Mouse (Mus musculus): ENCODE measurements around the gene Thsd4. TPM values are rescaled to one million over a fixed set of nuclear protein-coding genes. Genes with fewer than 3 reads are reported as not detected.

The Thsd4 gene
- polyA plus RNA-seq, 1 experiment: 2.6 TPM

DNA sequence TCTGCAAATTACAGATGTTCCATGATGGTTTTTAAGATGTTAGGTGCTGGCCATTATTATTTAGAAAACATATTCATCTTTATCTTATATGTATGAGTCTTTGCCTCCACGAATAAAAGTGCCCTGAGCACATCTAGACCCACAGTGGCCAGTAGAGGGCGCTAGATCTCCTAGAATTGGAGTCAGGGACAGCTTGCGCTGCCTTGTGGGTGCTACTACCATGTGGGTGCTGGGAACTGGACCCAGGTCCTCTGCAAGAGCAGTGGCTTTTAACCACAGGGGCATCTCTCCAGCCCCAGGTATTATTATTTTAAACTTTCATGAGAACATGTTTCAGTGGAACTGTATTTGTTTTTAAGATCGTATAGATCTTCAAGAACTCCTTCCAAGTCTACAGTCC lies 469.4 kb downstream of the Thsd4 start:
- Histone ChIP-seq H3K27ac (ENCODE audit: insufficient read depth, low read length) (no peak overlapping the region), H3K4me1 (ENCODE audit: control insufficient read depth, insufficient read depth, low read length) (peaks cover 6% of the 10 kb centered on the region), H3K4me3 (ENCODE audit: insufficient read depth, low read length) (no peak overlapping the region)
- TF ChIP-seq POLR2A (IDR thresholded peaks at IDR 0.05; ENCODE audit: extremely low read depth, insufficient read depth, low read length): no peak
- TF ChIP-seq CTCF (IDR thresholded peaks at IDR 0.05; ENCODE audit: extremely low read depth, insufficient read depth, low read length): no peak

DNA sequence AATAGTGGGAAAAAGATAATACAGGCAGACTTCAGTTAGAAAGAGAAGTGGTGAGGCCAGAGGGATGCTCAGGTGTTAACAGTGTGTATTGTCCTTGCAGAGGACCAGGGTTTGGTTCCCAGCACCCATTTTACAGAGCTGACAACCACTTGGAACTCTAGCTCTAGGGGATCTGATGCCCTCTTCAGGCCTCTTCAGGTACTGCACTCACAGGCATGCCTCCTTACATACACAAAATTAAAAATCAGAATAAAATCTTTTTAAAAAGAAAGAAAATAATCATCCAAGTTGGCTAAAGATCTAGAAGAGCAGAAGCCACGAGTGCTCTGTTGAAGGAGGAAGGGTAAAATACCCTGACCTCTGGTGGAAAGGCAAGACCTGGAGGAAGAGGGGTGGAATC lies 478.7 kb downstream of the Thsd4 start:
- Histone ChIP-seq H3K4me3 (ENCODE audit: insufficient read depth, low read length) (no peak overlapping the region), H3K4me1 (ENCODE audit: control insufficient read depth, insufficient read depth, low read length) (no peaks in the 10 kb centered on the region), H3K27ac (ENCODE audit: insufficient read depth, low read length) (no peak overlapping the region)
- TF ChIP-seq CTCF (IDR thresholded peaks at IDR 0.05; ENCODE audit: extremely low read depth, insufficient read depth, low read length) (no peak), POLR2A (IDR thresholded peaks at IDR 0.05; ENCODE audit: extremely low read depth, insufficient read depth, low read length) (no peak)

DNA sequence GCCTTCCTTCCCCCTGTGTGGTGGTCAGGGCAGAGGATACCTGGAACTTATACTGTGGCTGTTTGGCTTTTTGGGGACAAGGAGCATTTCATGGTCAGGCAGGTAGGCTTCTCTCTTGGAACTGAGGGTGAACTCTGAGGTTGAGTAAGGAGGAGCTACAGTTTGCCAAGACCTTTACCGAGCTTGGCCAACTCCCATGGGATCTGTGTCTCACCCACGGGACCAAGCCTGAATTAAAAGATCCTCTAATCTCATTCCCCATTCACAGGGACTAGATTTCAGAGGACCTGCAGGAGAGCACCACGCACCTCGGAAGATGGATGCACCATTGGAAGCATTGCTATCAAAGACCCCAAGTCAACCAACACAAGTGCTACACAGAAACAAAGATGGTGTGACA lies 487.0 kb downstream of the Thsd4 start:
- TF ChIP-seq POLR2A (IDR thresholded peaks at IDR 0.05; ENCODE audit: extremely low read depth, insufficient read depth, low read length): no peak
- TF ChIP-seq CTCF (IDR thresholded peaks at IDR 0.05; ENCODE audit: extremely low read depth, insufficient read depth, low read length): no peak
- Histone ChIP-seq H3K27ac (ENCODE audit: insufficient read depth, low read length) (no peak overlapping the region), H3K4me1 (ENCODE audit: control insufficient read depth, insufficient read depth, low read length) (no peaks in the 10 kb centered on the region), H3K4me3 (ENCODE audit: insufficient read depth, low read length) (no peak overlapping the region)

DNA sequence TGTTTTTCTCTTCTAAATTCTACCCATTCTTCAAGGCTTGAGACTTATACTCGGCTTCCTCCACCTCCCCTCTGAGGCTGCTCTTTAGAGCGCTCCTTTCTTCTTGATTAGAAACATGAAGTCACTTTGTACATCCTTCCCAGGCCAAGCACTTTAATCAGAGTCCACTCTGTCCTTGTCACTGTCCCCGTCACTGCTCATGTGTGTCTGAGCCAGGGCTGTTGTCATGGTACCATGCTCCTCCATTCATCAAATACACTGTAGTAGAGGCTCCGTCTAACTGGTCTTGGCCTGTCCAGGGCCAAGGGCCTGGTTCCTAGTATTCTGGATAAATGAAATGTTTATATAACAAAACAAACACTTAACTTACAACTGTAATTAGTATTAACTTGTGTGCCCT lies 494.6 kb downstream of the Thsd4 start:
- Histone ChIP-seq H3K4me1 (ENCODE audit: control insufficient read depth, insufficient read depth, low read length) (no peaks in the 10 kb centered on the region), H3K27ac (ENCODE audit: insufficient read depth, low read length) (no peak overlapping the region), H3K4me3 (ENCODE audit: insufficient read depth, low read length) (no peak overlapping the region)
- no peak for TF ChIP-seq CTCF (IDR thresholded peaks at IDR 0.05; ENCODE audit: extremely low read depth, insufficient read depth, low read length)
- TF ChIP-seq POLR2A (IDR thresholded peaks at IDR 0.05; ENCODE audit: extremely low read depth, insufficient read depth, low read length): no peak

DNA sequence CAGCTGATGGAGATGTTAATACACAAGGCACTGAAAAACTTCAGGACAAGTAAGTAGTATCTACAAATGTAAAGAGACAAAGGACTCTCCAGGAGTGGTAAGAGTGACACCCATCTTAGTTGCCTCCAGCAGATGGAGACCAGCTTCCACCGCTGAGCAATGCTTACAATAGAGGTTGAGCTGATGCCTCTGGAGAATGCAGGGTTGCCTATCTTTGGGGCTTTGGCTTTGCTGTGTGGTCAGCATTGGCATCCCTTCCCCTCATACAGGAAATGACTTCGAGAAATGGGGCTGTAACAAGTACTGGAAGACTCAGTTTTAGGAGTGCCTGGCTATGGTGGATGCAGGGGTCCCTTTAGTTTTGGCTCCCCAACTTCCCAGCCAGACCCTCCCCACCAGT lies 495.1 kb downstream of the Thsd4 start:
- H3K4me3 ChIP-seq (ENCODE audit: insufficient read depth, low read length): no peak overlapping the region
- H3K27ac ChIP-seq (ENCODE audit: insufficient read depth, low read length): no peak overlapping the region
- no peaks in the 10 kb centered on the region for H3K4me1 ChIP-seq (ENCODE audit: control insufficient read depth, insufficient read depth, low read length)
- no peak for TF ChIP-seq CTCF (IDR thresholded peaks at IDR 0.05; ENCODE audit: extremely low read depth, insufficient read depth, low read length)
- no peak for TF ChIP-seq POLR2A (IDR thresholded peaks at IDR 0.05; ENCODE audit: extremely low read depth, insufficient read depth, low read length)

DNA sequence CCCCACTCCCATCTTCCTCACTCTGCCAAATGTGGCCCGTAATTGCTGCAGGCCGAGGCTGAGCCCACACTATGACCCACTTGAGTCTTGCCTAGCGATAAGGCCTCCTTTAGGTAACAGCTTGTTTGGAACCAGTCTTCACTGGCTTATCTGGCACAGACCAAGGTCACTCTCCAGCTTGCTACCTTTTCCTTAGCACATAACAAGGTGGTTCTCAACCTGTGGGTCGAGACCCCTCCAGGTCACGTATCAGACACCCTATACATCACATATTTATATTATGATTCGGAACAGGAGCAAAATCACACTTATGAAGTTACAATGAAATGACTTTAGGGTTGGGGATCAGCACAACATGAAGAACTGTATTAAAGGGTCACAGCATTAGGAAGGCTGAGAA lies 495.9 kb downstream of the Thsd4 start:
- Histone ChIP-seq H3K4me3 (ENCODE audit: insufficient read depth, low read length) (no peak overlapping the region), H3K27ac (ENCODE audit: insufficient read depth, low read length) (no peak overlapping the region), H3K4me1 (ENCODE audit: control insufficient read depth, insufficient read depth, low read length) (no peaks in the 10 kb centered on the region)
- TF ChIP-seq CTCF (IDR thresholded peaks at IDR 0.05; ENCODE audit: extremely low read depth, insufficient read depth, low read length) (no peak), POLR2A (IDR thresholded peaks at IDR 0.05; ENCODE audit: extremely low read depth, insufficient read depth, low read length) (no peak)

DNA sequence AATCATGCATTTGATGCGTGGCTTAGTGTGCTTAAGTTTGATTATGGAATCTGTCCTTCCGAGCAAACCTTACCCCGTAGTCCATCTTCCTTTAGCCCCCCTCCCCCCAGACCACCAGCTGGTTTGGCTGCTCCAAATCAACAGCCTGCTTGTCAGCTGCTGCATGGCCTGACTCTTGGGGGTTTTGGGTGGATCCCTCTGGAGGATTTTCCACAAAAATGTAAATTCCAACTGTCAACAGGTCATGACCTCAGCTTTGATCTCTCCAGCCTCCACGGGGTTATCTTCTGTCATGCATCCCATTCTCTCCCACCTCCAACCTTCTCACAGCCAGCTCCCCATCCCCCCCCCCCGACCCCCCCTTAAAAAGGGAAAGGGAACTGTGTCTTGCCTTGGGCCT lies 496.9 kb downstream of the Thsd4 start:
- H3K4me3 ChIP-seq (ENCODE audit: insufficient read depth, low read length): no peak overlapping the region
- no peaks in the 10 kb centered on the region for H3K4me1 ChIP-seq (ENCODE audit: control insufficient read depth, insufficient read depth, low read length)
- no peak overlapping the region for H3K27ac ChIP-seq (ENCODE audit: insufficient read depth, low read length)
- TF ChIP-seq CTCF (IDR thresholded peaks at IDR 0.05; ENCODE audit: extremely low read depth, insufficient read depth, low read length): no peak
- TF ChIP-seq POLR2A (IDR thresholded peaks at IDR 0.05; ENCODE audit: extremely low read depth, insufficient read depth, low read length): no peak

DNA sequence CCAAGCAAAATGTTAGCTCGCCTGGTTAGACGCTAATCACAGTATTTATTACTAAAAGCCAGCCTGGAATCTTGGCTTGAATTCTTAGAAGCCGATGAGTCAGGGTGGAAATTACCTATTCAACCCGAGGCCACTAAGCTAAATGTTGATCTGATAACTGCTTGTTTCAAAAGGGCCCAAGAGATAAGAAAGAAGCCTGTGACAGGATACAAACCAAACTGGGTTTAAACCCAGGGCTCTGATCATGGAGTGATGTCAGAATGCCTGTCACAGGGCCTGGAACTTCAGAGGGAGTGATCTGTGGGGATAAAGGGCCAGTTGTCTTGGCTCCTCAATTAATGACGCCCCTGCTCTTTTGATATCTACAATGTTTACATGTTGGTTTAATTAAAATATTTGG lies 497.3 kb downstream of the Thsd4 start:
- TF ChIP-seq POLR2A (IDR thresholded peaks at IDR 0.05; ENCODE audit: extremely low read depth, insufficient read depth, low read length): no peak
- TF ChIP-seq CTCF (IDR thresholded peaks at IDR 0.05; ENCODE audit: extremely low read depth, insufficient read depth, low read length): no peak
- Histone ChIP-seq H3K27ac (ENCODE audit: insufficient read depth, low read length) (no peak overlapping the region), H3K4me1 (ENCODE audit: control insufficient read depth, insufficient read depth, low read length) (no peaks in the 10 kb centered on the region), H3K4me3 (ENCODE audit: insufficient read depth, low read length) (no peak overlapping the region)

DNA sequence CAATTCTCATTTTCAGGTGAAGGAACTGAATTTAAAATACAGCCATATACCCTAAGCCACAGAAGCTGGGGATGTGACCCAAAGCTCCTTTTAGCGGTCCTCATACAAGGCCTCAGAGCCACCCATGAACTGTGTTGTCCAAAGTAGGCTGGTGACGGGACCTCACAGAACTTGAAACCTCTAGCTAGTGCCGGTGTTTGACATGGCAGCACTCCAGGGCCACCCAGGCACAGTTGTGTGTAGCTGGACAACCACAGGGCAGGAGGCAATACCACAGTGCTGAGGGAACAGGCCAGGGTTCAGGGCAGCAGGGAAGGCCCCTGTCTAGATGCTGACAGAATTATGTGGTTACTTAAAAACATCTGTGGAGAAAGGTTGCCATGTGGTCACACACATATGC lies 499.5 kb downstream of the Thsd4 start:
- Histone ChIP-seq H3K27ac (ENCODE audit: insufficient read depth, low read length) (no peak overlapping the region), H3K4me1 (ENCODE audit: control insufficient read depth, insufficient read depth, low read length) (no peaks in the 10 kb centered on the region), H3K4me3 (ENCODE audit: insufficient read depth, low read length) (no peak overlapping the region)
- no peak for TF ChIP-seq CTCF (IDR thresholded peaks at IDR 0.05; ENCODE audit: extremely low read depth, insufficient read depth, low read length)
- TF ChIP-seq POLR2A (IDR thresholded peaks at IDR 0.05; ENCODE audit: extremely low read depth, insufficient read depth, low read length): no peak

DNA sequence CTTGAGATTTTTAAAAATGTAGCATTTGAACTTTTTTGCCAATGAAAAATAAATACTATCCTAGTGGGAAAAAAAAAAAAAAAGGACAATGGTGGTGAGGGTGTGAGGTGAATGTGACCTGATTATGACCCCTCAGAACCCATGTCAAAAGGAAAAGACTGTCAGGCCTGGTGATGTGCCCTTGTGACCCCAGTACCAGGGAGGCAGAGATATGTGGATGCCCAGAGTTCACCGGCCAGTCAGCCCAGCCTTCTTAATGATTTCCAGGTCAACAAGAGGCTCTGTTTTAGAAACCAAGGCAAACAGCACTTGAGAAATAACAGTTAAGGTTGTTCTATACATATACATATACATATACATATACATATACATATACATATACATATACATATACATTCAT lies 501.4 kb downstream of the Thsd4 start:
- TF ChIP-seq CTCF (IDR thresholded peaks at IDR 0.05; ENCODE audit: extremely low read depth, insufficient read depth, low read length) (no peak), POLR2A (IDR thresholded peaks at IDR 0.05; ENCODE audit: extremely low read depth, insufficient read depth, low read length) (no peak)
- Histone ChIP-seq H3K27ac (ENCODE audit: insufficient read depth, low read length) (no peak overlapping the region), H3K4me3 (ENCODE audit: insufficient read depth, low read length) (no peak overlapping the region), H3K4me1 (ENCODE audit: control insufficient read depth, insufficient read depth, low read length) (no peaks in the 10 kb centered on the region)

DNA sequence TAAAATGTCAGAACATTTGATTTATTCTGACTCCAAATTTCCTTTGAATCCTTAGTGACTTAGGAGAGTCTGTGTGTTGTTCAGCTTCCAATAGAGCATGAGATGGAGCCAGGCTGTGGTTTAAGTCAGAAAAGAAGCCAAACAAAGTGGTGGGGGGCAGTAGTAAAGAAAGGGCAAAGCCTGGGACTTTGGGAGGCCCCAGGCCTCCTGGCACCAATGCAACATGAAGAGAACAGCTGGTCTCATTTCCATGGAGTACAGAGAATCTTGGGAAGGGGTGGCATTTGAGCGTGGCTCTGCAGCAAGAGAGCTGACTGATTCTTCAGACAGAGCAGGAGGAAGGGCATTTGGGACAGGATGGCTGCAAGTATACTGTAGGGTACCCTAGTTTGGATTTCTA lies 511.6 kb downstream of the Thsd4 start:
- TF ChIP-seq POLR2A (IDR thresholded peaks at IDR 0.05; ENCODE audit: extremely low read depth, insufficient read depth, low read length) (no peak), CTCF (IDR thresholded peaks at IDR 0.05; ENCODE audit: extremely low read depth, insufficient read depth, low read length) (no peak)
- Histone ChIP-seq H3K27ac (ENCODE audit: insufficient read depth, low read length) (no peak overlapping the region), H3K4me1 (ENCODE audit: control insufficient read depth, insufficient read depth, low read length) (no peaks in the 10 kb centered on the region), H3K4me3 (ENCODE audit: insufficient read depth, low read length) (no peak overlapping the region)

Measured in cortical plate, adult 2 months (tissue).